Mouse (Mus musculus) spleen, postnatal 36 days (tissue): Measurements from ENCODE around the gene Gm12800.
"Not testable (repeated sequence)": the region's sequence is repeated elsewhere in the genome, so short reads cannot be mapped to it uniquely, and the experiment has no call there.

Experiments used
- DNase-seq, 2 experiments: peaks; one replicate each; pipeline ENCODE4 v3.0.0; 2022; ENCODE audit warnings: low spot score in 2 of 2, mixed read lengths in 1 of 2

Gene Gm12800

GRCm38 (mm10) chr4:101908821-101909220 lies at the start of gene Gm12800:
Gm12800 (plus strand) TSS chr4:101909121.
- not testable (repeated sequence) for DNase-seq

GRCm38 (mm10) chr4:101860873-101861272 lies 48.0 kb upstream of the Gm12800 start:
- no peak for DNase-seq

GRCm38 (mm10) chr4:101862289-101862688 lies 46.6 kb upstream of the Gm12800 start:
- DNase-seq, result no peak

- DNase-seq, result not testable (repeated sequence)
Observed at GRCm38 (mm10) chr4:101872031-101872430, 36.9 kb upstream of the Gm12800 start.

GRCm38 (mm10) chr4:101875687-101876086 lies 33.2 kb upstream of the Gm12800 start:
- not testable (repeated sequence) for DNase-seq

GRCm38 (mm10) chr4:101883641-101884040 lies 25.3 kb upstream of the Gm12800 start:
- DNase-seq, result no peak

- DNase-seq, result no peak
Observed at GRCm38 (mm10) chr4:101889377-101889776, 19.5 kb upstream of the Gm12800 start.

GRCm38 (mm10) chr4:101893656-101894420 lies 15.1 kb upstream of the Gm12800 start, which contains the start of gene C130073F10Rik:
C130073F10Rik (minus strand) TSS chr4:101893789.
- DNase-seq, result no peak

- not testable (repeated sequence) for DNase-seq
Observed at GRCm38 (mm10) chr4:101940107-101940506, 31.2 kb downstream of the Gm12800 start, which contains the start of gene Gm12794. Gm12794 (plus strand) TSS chr4:101940407.
